Comparison of ENCODE assay signal across 28 mouse cellular contexts in the genomic region with DNA sequence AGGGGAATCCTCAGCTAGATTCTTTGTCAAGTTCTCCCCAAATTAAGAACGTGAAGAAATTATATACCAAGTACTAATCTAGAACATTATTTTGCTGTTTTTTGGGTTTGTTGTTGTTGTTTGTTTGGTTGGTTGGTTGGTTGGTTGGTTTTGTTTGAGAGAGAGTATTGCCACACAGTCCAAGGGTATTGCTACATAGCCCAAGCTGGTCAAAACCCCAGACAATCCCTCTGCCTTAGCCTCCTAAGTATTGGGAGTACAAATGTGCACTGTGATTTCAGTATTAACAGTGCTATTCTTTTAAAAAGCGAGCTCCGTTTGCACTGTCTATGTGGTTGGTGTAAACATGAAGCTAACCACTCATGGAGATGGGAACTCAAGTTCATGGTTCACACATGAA. TPM values are rescaled to one million over a fixed set of nuclear protein-coding genes. Genes with fewer than 3 reads are reported as not detected.
A peak's percentile ranks its signal among the peaks of the same experiment; 100 is the strongest.
DNase-seq lines count a peak whose midpoint lies in the region; ATAC-seq and TF ChIP-seq lines count a peak whose summit lies in the region.
"Had no signal": no experiment of that assay in that cellular context is flagged by ENCODE, and none has a peak within 500 bp of the region (broad histone marks: within the 10 kb centered on the region; RNA-seq: fewer than 3 reads in every experiment).

No protein-coding gene starts in this region.

- peak; percentile 52; the same call in 1 of the 2 replicates for ATAC-seq in granulocyte monocyte progenitor cell, adult 5-6 weeks (replicated peaks; ENCODE audit: poor library complexity, severe bottlenecking)
- ATAC-seq: CD4-positive, CD25-positive, alpha-beta regulatory T cell, adult 4 months; forebrain, embryonic 16.5 days; hindbrain, embryonic 16.5 days; intestine, embryonic 15.5 days had no signal

- 87% methylated on average over 3 of the region's 3 CpGs for WGBS in lung, adult 2 months

- no peak for TF ChIP-seq POLR2A in lung, adult 2 months (IDR thresholded peaks at IDR 0.05; ENCODE audit: borderline replicate concordance, extremely low read depth, low read depth, low read length)

- peak; percentile 9 for DNase-seq in adrenal gland, postnatal 14 days
- no peak for DNase-seq in adrenal gland, postnatal 4 days (ENCODE audit: low spot score in 2 of 2)
- peak; percentile 6 for DNase-seq in lung, postnatal 14 days
- DNase-seq in lung, adult 2 months, result no peak
- peak; percentile 58 for DNase-seq in 416B (ENCODE audit: low read depth)
- DNase-seq in ovary, postnatal 10 days (ENCODE audit: low spot score), result no peak
- DNase-seq: cerebellum, adult 11-12 months; cerebellum, adult 8-10 months; cerebellum, postnatal 10 days; cerebellum, postnatal 36 days; embryo, embryonic 11 days; gastrocnemius, postnatal 14 days; heart, adult 18-20 months; heart, postnatal 10 days; heart, postnatal 36 days had no signal

- no peak overlapping the region for H3K4me3 ChIP-seq in lung, adult 2 months (replicated peaks; ENCODE audit: extremely low read depth, low read depth, low read length)
- H3K4me3 ChIP-seq: embryonic facial prominence, embryonic 10.5 days; embryonic facial prominence, embryonic 13.5 days; erythroblast, embryonic 14.5 days; forebrain, embryonic 12.5 days; heart, embryonic 12.5 days; heart, embryonic 15.5 days; hindbrain, embryonic 10.5 days; hindbrain, embryonic 13.5 days; intestine, embryonic 15.5 days had no signal

- no peaks in the 10 kb centered on the region for H3K4me1 ChIP-seq in lung, adult 2 months (ENCODE audit: control insufficient read depth, insufficient read depth, low read length)
- H3K4me1 ChIP-seq: embryonic facial prominence, embryonic 10.5 days; embryonic facial prominence, embryonic 13.5 days; forebrain, embryonic 12.5 days; heart, embryonic 12.5 days; heart, embryonic 15.5 days; hindbrain, embryonic 10.5 days; hindbrain, embryonic 13.5 days; intestine, embryonic 15.5 days had no signal

- TF ChIP-seq CTCF in lung, adult 2 months (IDR thresholded peaks at IDR 0.05; ENCODE audit: insufficient read depth, low read length), result no peak

RNA-seq across cellular contexts. Expression of a gene that starts 37.9 kb away (rescaled TPM):
- total RNA-seq in adrenal gland, postnatal 14 days (2021), result 57.9 and 59.1 TPM in 2 replicates
- total RNA-seq in adrenal gland, postnatal 4 days (2021), result 10 to 100 TPM; 55.7 to 61.7 TPM
- 26.0 and 37.9 TPM in 2 replicates for polyA plus RNA-seq in lung, adult 2 months (2012; rRNA removed)
- total RNA-seq in granulocyte monocyte progenitor cell, adult 5-6 weeks (2014; fragmentation: Nextera tagmentation), result 55.4 and 60.0 TPM in 2 replicates
- total RNA-seq in granulocyte monocyte progenitor cell, adult 5-6 weeks (2017), result 46.7 and 54.3 TPM in 2 replicates

Comparison
In these comparisons a context has a peak if more than half of its experiments do, and no peak if none do; other contexts are left out.
1. DNase-seq: peak in adrenal gland, postnatal 14 days (single experiment), lung, postnatal 14 days (single experiment) and 416B (single experiment); none in adrenal gland, postnatal 4 days (0 of 2), lung, adult 2 months (single experiment) and ovary, postnatal 10 days (single experiment).